Mouse (Mus musculus): ENCODE measurements around the gene Nrxn2. TPM values are rescaled to one million over a fixed set of nuclear protein-coding genes. Genes with fewer than 3 reads are reported as not detected.

Nrxn2 gene
- polyA plus RNA-seq, 1 experiment from 2014 or later, result 14.5 TPM

- Histone ChIP-seq H3K9ac (ENCODE audit: low read length) (no peak overlapping the region), H3K4me1 (ENCODE audit: control insufficient read depth, insufficient read depth, low read length) (peaks cover 2% of the 10 kb centered on the region; the same call in 1 of the 2 replicates), H3K4me2 (ENCODE audit: low read depth) (no peak overlapping the region), H3K36me3 (ENCODE audit: control insufficient read depth, insufficient read depth, low read length) (no peaks in the 10 kb centered on the region), H3K27me3 (ENCODE audit: control insufficient read depth, insufficient read depth, low read length) (no peaks in the 10 kb centered on the region), H3K4me3 (ENCODE audit: low read depth, low read length) (no peak overlapping the region), H3K27ac (ENCODE audit: low read depth, low read length) (no peak overlapping the region), H3K9me3 (ENCODE audit: control insufficient read depth, low read length) (no peaks in the 10 kb centered on the region)
- no peak; the same call in 1 of the 2 replicates for ATAC-seq (ENCODE audit: insufficient read depth, low FRiP score, low TSS enrichment)
- WGBS, result 90% methylated on average over 4 of the region's 4 CpGs
- peak; percentile 55 for DNase-seq (ENCODE audit: low spot score)
These were observed 133.9 kb downstream of the Nrxn2 start for GRCm38 (mm10) chr19:6552302-6553028.

- Histone ChIP-seq H3K4me1 (ENCODE audit: control insufficient read depth, insufficient read depth, low read length) (peaks cover 2% of the 10 kb centered on the region; the same call in 1 of the 2 replicates), H3K36me3 (ENCODE audit: control insufficient read depth, insufficient read depth, low read length) (no peaks in the 10 kb centered on the region), H3K4me2 (ENCODE audit: low read depth) (no peak overlapping the region), H3K9me3 (ENCODE audit: control insufficient read depth, low read length) (no peaks in the 10 kb centered on the region), H3K4me3 (ENCODE audit: low read depth, low read length) (no peak overlapping the region), H3K27me3 (ENCODE audit: control insufficient read depth, insufficient read depth, low read length) (no peaks in the 10 kb centered on the region), H3K9ac (ENCODE audit: low read length) (no peak overlapping the region), H3K27ac (ENCODE audit: low read depth, low read length) (no peak overlapping the region)
- WGBS, result 90% methylated on average over 5 of the region's 5 CpGs
- no peak for ATAC-seq (ENCODE audit: insufficient read depth, low FRiP score, low TSS enrichment)
- no peak for DNase-seq (ENCODE audit: low spot score)
These were observed 134.6 kb downstream of the Nrxn2 start for GRCm38 (mm10) chr19:6553174-6553573.

- 27% methylated on average over 8 of the region's 8 CpGs for WGBS
- Histone ChIP-seq H3K9me3 (ENCODE audit: control insufficient read depth, low read length) (no peaks in the 10 kb centered on the region), H3K4me1 (ENCODE audit: control insufficient read depth, insufficient read depth, low read length) (peaks cover 2% of the 10 kb centered on the region; the same call in 1 of the 2 replicates), H3K27ac (ENCODE audit: low read depth, low read length) (0 out of 2 replicates have a peak overlapping the region, but pooled peaks have one; percentile 6), H3K9ac (ENCODE audit: low read length) (no peak overlapping the region), H3K27me3 (ENCODE audit: control insufficient read depth, insufficient read depth, low read length) (no peaks in the 10 kb centered on the region), H3K36me3 (ENCODE audit: control insufficient read depth, insufficient read depth, low read length) (no peaks in the 10 kb centered on the region), H3K4me2 (ENCODE audit: low read depth) (no peak overlapping the region), H3K4me3 (ENCODE audit: low read depth, low read length) (no peak overlapping the region)
- ATAC-seq (ENCODE audit: insufficient read depth, low FRiP score, low TSS enrichment) (no peak), DNase-seq (ENCODE audit: low spot score) (no peak)
These were observed 135.5 kb downstream of the Nrxn2 start for GRCm38 (mm10) chr19:6553819-6554582.

GRCm38 (mm10) chr19:6559576-6559975 is 141.0 kb downstream of the Nrxn2 start:
- DNase-seq (ENCODE audit: low spot score), result no peak
- H3K9me3 ChIP-seq (ENCODE audit: control insufficient read depth, low read length), result no peaks in the 10 kb centered on the region
- H3K4me2 ChIP-seq (ENCODE audit: low read depth), result no peak overlapping the region
- no peak overlapping the region for H3K27ac ChIP-seq (ENCODE audit: low read depth, low read length)
- H3K4me3 ChIP-seq (ENCODE audit: low read depth, low read length), result no peak overlapping the region
- no peaks in the 10 kb centered on the region for H3K36me3 ChIP-seq (ENCODE audit: control insufficient read depth, insufficient read depth, low read length)
- H3K9ac ChIP-seq (ENCODE audit: low read length), result no peak overlapping the region
- H3K27me3 ChIP-seq (ENCODE audit: control insufficient read depth, insufficient read depth, low read length), result no peaks in the 10 kb centered on the region
- H3K4me1 ChIP-seq (ENCODE audit: control insufficient read depth, insufficient read depth, low read length), result peaks cover 4% of the 10 kb centered on the region; the same call in 1 of the 2 replicates
- 37% methylated on average over 4 of the region's 4 CpGs for WGBS
- ATAC-seq (ENCODE audit: insufficient read depth, low FRiP score, low TSS enrichment), result no peak

- no peaks in the 10 kb centered on the region for H3K9me3 ChIP-seq (ENCODE audit: control insufficient read depth, low read length)
- H3K4me2 ChIP-seq (ENCODE audit: low read depth), result no peak overlapping the region
- H3K36me3 ChIP-seq (ENCODE audit: control insufficient read depth, insufficient read depth, low read length), result no peaks in the 10 kb centered on the region
- DNase-seq (ENCODE audit: low spot score) (no peak), ATAC-seq (ENCODE audit: insufficient read depth, low FRiP score, low TSS enrichment) (no peak)
- H3K4me1 ChIP-seq (ENCODE audit: control insufficient read depth, insufficient read depth, low read length), result peaks cover 4% of the 10 kb centered on the region; the same call in 1 of the 2 replicates
- no peak overlapping the region for H3K27ac ChIP-seq (ENCODE audit: low read depth, low read length)
- H3K4me3 ChIP-seq (ENCODE audit: low read depth, low read length), result no peak overlapping the region
- 57% methylated on average over 7 of the region's 7 CpGs for WGBS
- no peaks in the 10 kb centered on the region for H3K27me3 ChIP-seq (ENCODE audit: control insufficient read depth, insufficient read depth, low read length)
- H3K9ac ChIP-seq (ENCODE audit: low read length), result no peak overlapping the region
These were observed 141.8 kb downstream of the Nrxn2 start for GRCm38 (mm10) chr19:6560246-6560815.

- 90% methylated on average over 6 of the region's 6 CpGs for WGBS
- H3K9me3 ChIP-seq (ENCODE audit: control insufficient read depth, low read length), result no peaks in the 10 kb centered on the region
- no peak overlapping the region for H3K4me2 ChIP-seq (ENCODE audit: low read depth)
- no peaks in the 10 kb centered on the region for H3K4me1 ChIP-seq (ENCODE audit: control insufficient read depth, insufficient read depth, low read length)
- H3K9ac ChIP-seq (ENCODE audit: low read length), result no peak overlapping the region
- H3K27ac ChIP-seq (ENCODE audit: low read depth, low read length), result no peak overlapping the region
- DNase-seq (ENCODE audit: low spot score), result no peak
- no peak for ATAC-seq (ENCODE audit: insufficient read depth, low FRiP score, low TSS enrichment)
- no peaks in the 10 kb centered on the region for H3K36me3 ChIP-seq (ENCODE audit: control insufficient read depth, insufficient read depth, low read length)
- no peak overlapping the region for H3K4me3 ChIP-seq (ENCODE audit: low read depth, low read length)
- H3K27me3 ChIP-seq (ENCODE audit: control insufficient read depth, insufficient read depth, low read length), result no peaks in the 10 kb centered on the region
These were observed 146.6 kb downstream of the Nrxn2 start for GRCm38 (mm10) chr19:6565136-6565535.

- no peaks in the 10 kb centered on the region for H3K27me3 ChIP-seq (ENCODE audit: control insufficient read depth, insufficient read depth, low read length)
- ATAC-seq (ENCODE audit: insufficient read depth, low FRiP score, low TSS enrichment) (no peak), DNase-seq (ENCODE audit: low spot score) (no peak)
- no peaks in the 10 kb centered on the region for H3K9me3 ChIP-seq (ENCODE audit: control insufficient read depth, low read length)
- no peak overlapping the region for H3K27ac ChIP-seq (ENCODE audit: low read depth, low read length)
- no peak overlapping the region for H3K4me3 ChIP-seq (ENCODE audit: low read depth, low read length)
- no peak overlapping the region for H3K4me2 ChIP-seq (ENCODE audit: low read depth)
- H3K36me3 ChIP-seq (ENCODE audit: control insufficient read depth, insufficient read depth, low read length), result no peaks in the 10 kb centered on the region
- no peaks in the 10 kb centered on the region for H3K4me1 ChIP-seq (ENCODE audit: control insufficient read depth, insufficient read depth, low read length)
- 93% methylated on average over 2 of the region's 2 CpGs for WGBS
- no peak overlapping the region for H3K9ac ChIP-seq (ENCODE audit: low read length)
These were observed 147.9 kb downstream of the Nrxn2 start for GRCm38 (mm10) chr19:6566450-6566849.

- no peaks in the 10 kb centered on the region for H3K27me3 ChIP-seq (ENCODE audit: control insufficient read depth, insufficient read depth, low read length)
- H3K9ac ChIP-seq (ENCODE audit: low read length), result no peak overlapping the region
- DNase-seq (ENCODE audit: low spot score) (no peak), ATAC-seq (ENCODE audit: insufficient read depth, low FRiP score, low TSS enrichment) (no peak)
- no peaks in the 10 kb centered on the region for H3K4me1 ChIP-seq (ENCODE audit: control insufficient read depth, insufficient read depth, low read length)
- H3K36me3 ChIP-seq (ENCODE audit: control insufficient read depth, insufficient read depth, low read length), result no peaks in the 10 kb centered on the region
- H3K4me2 ChIP-seq (ENCODE audit: low read depth), result no peak overlapping the region
- no peaks in the 10 kb centered on the region for H3K9me3 ChIP-seq (ENCODE audit: control insufficient read depth, low read length)
- no peak overlapping the region for H3K4me3 ChIP-seq (ENCODE audit: low read depth, low read length)
- no peak overlapping the region for H3K27ac ChIP-seq (ENCODE audit: low read depth, low read length)
- 78% methylated on average over 5 of the region's 5 CpGs for WGBS
These were observed 150.5 kb downstream of the Nrxn2 start for GRCm38 (mm10) chr19:6569021-6569420.

Data from neural tube, embryonic 11.5 days (tissue).